Mouse (Mus musculus) CH12.LX (cell line): ENCODE data around the gene Tbc1d22a. TPM values are rescaled to one million over a fixed set of nuclear protein-coding genes. Genes with fewer than 3 reads are reported as not detected.
A peak's percentile ranks its signal among the peaks of the same experiment; 100 is the strongest.

Source experiments
- DNase-seq: peaks from one replicate; pipeline ENCODE4 v3.0.0-alpha.2; 2013; ENCODE audit errors: extremely low read depth
- H3K27ac ChIP-seq: 2 replicates; pipeline ENCODE4 v1.5.1; 2012; ENCODE audit warnings: low read depth, mild to moderate bottlenecking, control low read depth, moderate library complexity; ENCODE audit not compliant: insufficient read depth
- H3K27me3 ChIP-seq: replicated peaks from 2 replicates; pipeline ENCODE3; 2012; ENCODE audit warnings: inconsistent platforms
- H3K36me3 ChIP-seq, 2 experiments: replicated peaks in 1 of 2; 2 replicates each; pipeline versions ENCODE3 to v1.6.1; 2012; ENCODE audit warnings: inconsistent platforms in 1 of 2, low read length in 1 of 2, mild to moderate bottlenecking in 1 of 2, mixed read lengths in 1 of 2, moderate library complexity in 1 of 2; ENCODE audit not compliant: control insufficient read depth in 1 of 2, insufficient read depth in 1 of 2
- H3K4me1 ChIP-seq, 2 experiments: 2 replicates each; pipeline ENCODE4 v1.6.1; 2012; ENCODE audit warnings: inconsistent platforms in 1 of 2, moderate library complexity in 1 of 2; ENCODE audit not compliant: insufficient read depth in 2 of 2, control insufficient read depth in 1 of 2
- H3K4me2 ChIP-seq: 2 replicates; pipeline ENCODE4 v1.6.1; 2012; ENCODE audit warnings: low read depth, mild to moderate bottlenecking, control low read depth; ENCODE audit not compliant: poor library complexity, insufficient read depth, severe bottlenecking
- H3K4me3 ChIP-seq, 3 experiments: fragments of 150-350 bp in 1 of 3; sonication (generic) in 1 of 3; replicated peaks in 1 of 3; 2 replicates each; pipeline versions ENCODE3 to v1.5.1; 2011 to 2012; ENCODE audit warnings: low read depth in 2 of 3, low read length in 2 of 3, mild to moderate bottlenecking in 2 of 3, moderate library complexity in 2 of 3, control low read depth in 1 of 3, improper control_type of control experiment in 1 of 3, inconsistent platforms in 1 of 3, mixed read lengths in 1 of 3; ENCODE audit not compliant: poor library complexity in 1 of 3
- H3K79me2 ChIP-seq: replicated peaks from 2 replicates; pipeline ENCODE4 v1.6.1; 2012; ENCODE audit warnings: mild to moderate bottlenecking, moderate library complexity; ENCODE audit not compliant: control insufficient read depth, poor library complexity, insufficient read depth, severe bottlenecking; ENCODE audit errors: extremely low read depth
- H3K9ac ChIP-seq: 2 replicates; pipeline ENCODE4 v1.6.1; 2012; ENCODE audit warnings: low read depth, mild to moderate bottlenecking, control low read depth, moderate library complexity; ENCODE audit not compliant: insufficient read depth
- H3K9me3 ChIP-seq: replicated peaks from 2 replicates; pipeline ENCODE3; 2012; ENCODE audit warnings: low read length, inconsistent platforms, mixed read lengths
- BHLHE40 ChIP-seq: IDR thresholded peaks from 2 replicates; pipeline ENCODE4 v1.6.1; 2011; ENCODE audit warnings: mild to moderate bottlenecking, low read depth, low read length, improper control_type of control experiment
- CTCF ChIP-seq, 2 experiments: IDR thresholded peaks in 1 of 2; conservative IDR thresholded peaks in 1 of 2; 2 replicates each; pipeline ENCODE4 v1.5.1; 2011 to 2012; ENCODE audit warnings: low read depth in 2 of 2, low read length in 2 of 2, improper control_type of control experiment in 1 of 2, inconsistent platforms in 1 of 2, mild to moderate bottlenecking in 1 of 2, moderate library complexity in 1 of 2
- ELF1 ChIP-seq: IDR thresholded peaks from 2 replicates; pipeline ENCODE4 v1.6.1; 2014; ENCODE audit warnings: low read depth, mild to moderate bottlenecking, inconsistent platforms, low read length, improper control_type of control experiment
- EP300 ChIP-seq: IDR thresholded peaks from 2 replicates; pipeline ENCODE4 v1.6.1; 2011; ENCODE audit warnings: low read length, improper control_type of control experiment
- GABPA ChIP-seq: IDR thresholded peaks from 2 replicates; pipeline ENCODE4 v1.6.1; 2012; ENCODE audit warnings: low read depth, low read length, improper control_type of control experiment, inconsistent platforms; ENCODE audit not compliant: insufficient replicate concordance
- IRF4 ChIP-seq: IDR thresholded peaks from 2 replicates; pipeline ENCODE4 v1.6.1; 2014; ENCODE audit warnings: low read depth, mild to moderate bottlenecking, inconsistent platforms, low read length, improper control_type of control experiment
- JUND ChIP-seq: conservative IDR thresholded peaks from 2 replicates; pipeline ENCODE4 v1.6.1; 2011; ENCODE audit warnings: low read depth, low read length, improper control_type of control experiment
- MAFK ChIP-seq: IDR thresholded peaks from 2 replicates; pipeline ENCODE4 v1.6.1; 2011; ENCODE audit warnings: low read length, improper control_type of control experiment; ENCODE audit not compliant: insufficient replicate concordance
- NRF1 ChIP-seq: IDR thresholded peaks from 2 replicates; pipeline ENCODE4 v1.6.1; 2014; ENCODE audit warnings: low read depth, mild to moderate bottlenecking, inconsistent platforms, low read length, improper control_type of control experiment, moderate library complexity
- RCOR1 ChIP-seq: conservative IDR thresholded peaks from 2 replicates; pipeline ENCODE4 v1.6.1; 2012; ENCODE audit warnings: low read depth, mild to moderate bottlenecking, inconsistent platforms, low read length, improper control_type of control experiment
- SIN3A ChIP-seq: IDR thresholded peaks from 2 replicates; pipeline ENCODE4 v1.6.1; 2012; ENCODE audit warnings: low read length, improper control_type of control experiment, inconsistent platforms
- SMC3 ChIP-seq: IDR thresholded peaks from 2 replicates; pipeline ENCODE4 v1.6.1; 2011; ENCODE audit warnings: low read depth, low read length, improper control_type of control experiment
- TBP ChIP-seq: conservative IDR thresholded peaks from 2 replicates; pipeline ENCODE4 v1.6.1; 2011; ENCODE audit warnings: low read depth, low read length, improper control_type of control experiment
- TCF12 ChIP-seq: IDR thresholded peaks from 2 replicates; pipeline ENCODE4 v1.6.1; 2014; ENCODE audit warnings: low read depth, mild to moderate bottlenecking, inconsistent platforms, low read length, improper control_type of control experiment
- UBTF ChIP-seq: IDR thresholded peaks from 2 replicates; pipeline ENCODE4 v1.6.1; 2012; ENCODE audit warnings: low read depth, mild to moderate bottlenecking, inconsistent platforms, low read length, improper control_type of control experiment, moderate library complexity
- USF2 ChIP-seq: conservative IDR thresholded peaks from 2 replicates; pipeline ENCODE4 v1.6.1; 2011; ENCODE audit warnings: low read depth, low read length, improper control_type of control experiment
- ZKSCAN1 ChIP-seq: IDR thresholded peaks from 2 replicates; pipeline ENCODE4 v1.6.1; 2012; ENCODE audit warnings: low read depth, inconsistent platforms, low read length, improper control_type of control experiment, borderline replicate concordance
- dilution Hi-C: fragments of 300-500 bp; cut with MboI; formaldehyde crosslinking; loops from 2 replicates; pipeline ENCODE4 v1.14.3; 2020; ENCODE audit warnings: low sequenced_read_pairs; ENCODE audit not compliant: extremely low pct_unique_long_range_greater_than_20kb, extremely low pct_ligation_motif_present
- in situ Hi-C: fragments of 300-500 bp; cut with MboI; formaldehyde crosslinking; loops from 3 replicates; pipeline ENCODE4 v1.14.3; 2019; ENCODE audit warnings: low sequenced_read_pairs, low pct_ligation_motif_present, low pct_unique_long_range_greater_than_20kb, mixed read lengths
- polyA plus RNA-seq: library from polyadenylated mRNA; unstranded; fragments of >175 nt; gene quantifications from 2 replicates; pipeline ENCODE4 v1.2.1, GENCODE M21; 2012; ENCODE audit warnings: low read depth; ENCODE audit not compliant: insufficient read length
- total RNA-seq, 2 experiments: library from RNA; depleted of rRNA; stranded (reverse); fragments of 300-350 nt in 1 of 2; fragments of >200 nt in 1 of 2; gene quantifications; 2 replicates each; pipeline ENCODE4 v1.2.3; 2012 to 2014

Tbc1d22a gene
- total and polyA plus RNA-seq, 3 experiments, result 17.6 to 20.2 (median 19.4) TPM

DNA sequence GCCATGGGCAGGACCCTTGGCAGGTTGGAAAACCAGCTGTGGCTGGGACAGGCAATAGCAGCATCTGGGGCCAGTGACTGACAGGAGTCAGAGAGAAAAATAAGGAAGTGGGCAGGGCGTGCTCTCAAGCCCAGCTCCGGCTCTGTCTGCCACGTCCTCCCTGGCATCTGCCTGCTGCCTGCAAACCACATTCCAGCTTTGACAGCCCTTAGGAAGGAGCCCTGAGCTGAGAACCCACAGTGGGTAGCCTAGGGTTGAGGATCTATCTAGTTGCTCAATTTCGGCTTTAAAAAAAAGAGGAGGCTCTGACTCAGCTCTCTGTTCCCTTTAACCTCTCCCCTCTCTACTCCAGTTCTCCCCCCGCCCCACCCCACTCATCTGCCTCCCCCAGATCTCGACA, 11.6 kb upstream of the Tbc1d22a start:
- TF ChIP-seq RCOR1, result no peak
- no peak for TF ChIP-seq TCF12
- no peak for TF ChIP-seq ZKSCAN1
- TF ChIP-seq ELF1, result peak; percentile 84
- no peak for TF ChIP-seq SIN3A
- 0 out of 2 replicates have a peak, but pooled peaks have one; percentile 44 for TF ChIP-seq EP300
- TF ChIP-seq MAFK, result no peak
- TF ChIP-seq IRF4, result peak; percentile 43
- no peak for TF ChIP-seq TBP
- TF ChIP-seq, all 38 proteins: peak for 3
- in situ Hi-C loops (no loop called here), dilution Hi-C loops (no loop called here)
- no peaks in the 10 kb centered on the region for H3K36me3 ChIP-seq
- peaks cover 15 to 40% of the 10 kb centered on the region in 2 experiments for H3K4me1 ChIP-seq
- H3K4me2 ChIP-seq, result peak overlapping the region; percentile 60
- no peaks in the 10 kb centered on the region for H3K79me2 ChIP-seq
- no peak overlapping the region for H3K9ac ChIP-seq
- H3K27me3 ChIP-seq, result peaks cover 12% of the 10 kb centered on the region
- peak; percentile 50 for DNase-seq
- no peak overlapping the region for H3K27ac ChIP-seq
- no peak overlapping the region for H3K4me3 ChIP-seq
- no peaks in the 10 kb centered on the region for H3K9me3 ChIP-seq

DNA sequence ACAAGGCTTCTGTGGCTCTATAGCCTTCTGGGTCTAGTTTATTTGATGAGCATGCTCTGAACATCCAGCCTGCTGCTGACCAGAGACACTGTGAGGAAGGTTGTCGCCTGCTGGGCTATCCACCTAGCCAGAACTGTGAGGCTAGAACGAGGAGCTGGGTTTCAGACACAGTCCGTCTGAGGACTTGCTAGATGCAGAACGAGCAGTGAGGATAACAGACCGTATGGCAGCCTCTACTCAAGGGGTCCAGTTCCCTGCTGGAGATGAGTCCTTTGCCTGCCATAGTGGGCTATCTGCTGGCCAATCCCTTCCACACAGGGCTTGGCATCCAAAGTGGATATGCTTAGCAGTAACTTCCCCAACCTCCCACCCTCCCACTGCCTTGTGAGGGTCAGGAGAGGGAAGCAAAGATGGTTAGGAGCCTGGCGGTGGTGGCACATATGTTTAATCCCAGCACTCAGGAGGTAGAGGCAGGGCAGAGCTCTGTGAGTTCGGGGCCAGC, 10.9 kb upstream of the Tbc1d22a start:
- H3K27me3 ChIP-seq, result peaks cover 5% of the 10 kb centered on the region
- H3K4me1 ChIP-seq, result peaks cover 15 to 40% of the 10 kb centered on the region in 2 experiments
- dilution Hi-C loops, result no loop called here
- no peak for DNase-seq
- H3K79me2 ChIP-seq, result no peaks in the 10 kb centered on the region
- H3K27ac ChIP-seq, result no peak overlapping the region
- H3K36me3 ChIP-seq, result no peaks in the 10 kb centered on the region
- H3K9me3 ChIP-seq, result no peaks in the 10 kb centered on the region
- no peak overlapping the region for H3K9ac ChIP-seq
- H3K4me2 ChIP-seq, result no peak overlapping the region
- no peak overlapping the region for H3K4me3 ChIP-seq
- in situ Hi-C loops, result no loop called here
- TF ChIP-seq CTCF (conservative IDR thresholded peaks at IDR 0.05 in 1 of 2, IDR thresholded peaks at IDR 0.05 in 1 of 2; ENCODE audit: low read depth in 2 of 2, low read length in 2 of 2) (no peak), GABPA (no peak), IRF4 (no peak), JUND (no peak), SMC3 (no peak), BHLHE40 (no peak), USF2 (no peak), UBTF (no peak), NRF1 (no peak), EP300 (no peak)
